Mouse (Mus musculus): ENCODE measurements at regions not wholly inside any gene's neighbourhood (a gene's known extent, or its start where the extent isn't known, plus 50 kb on each side); places are given as distances from the start of the nearest gene placed in this dataset.

GRCm38 (mm10) chr6:117276850-117277249 lies 108.5 kb downstream of the Cxcl12 start:
- DNase-seq (ENCODE audit: extremely low read depth, insufficient read length, low spot score): no peak

GRCm38 (mm10) chr6:117279297-117279696 lies 111.0 kb downstream of the Cxcl12 start:
- DNase-seq (ENCODE audit: extremely low read depth, insufficient read length, low spot score): peak; percentile 32

GRCm38 (mm10) chr6:117279786-117280411 lies 111.6 kb downstream of the Cxcl12 start:
- DNase-seq (ENCODE audit: extremely low read depth, insufficient read length, low spot score): no peak

- no peak for DNase-seq (ENCODE audit: extremely low read depth, insufficient read length, low spot score)
Measured at GRCm38 (mm10) chr6:117280911-117281310, 112.6 kb downstream of the Cxcl12 start.

GRCm38 (mm10) chr6:117283616-117284015 lies 115.3 kb downstream of the Cxcl12 start:
- no peak for DNase-seq (ENCODE audit: extremely low read depth, insufficient read length, low spot score)

- DNase-seq (ENCODE audit: extremely low read depth, insufficient read length, low spot score): no peak
Measured at GRCm38 (mm10) chr6:117284376-117285106, 116.2 kb downstream of the Cxcl12 start.

GRCm38 (mm10) chr6:117287396-117287795 lies 119.1 kb downstream of the Cxcl12 start:
- DNase-seq (ENCODE audit: extremely low read depth, insufficient read length, low spot score): no peak

GRCm38 (mm10) chr6:117293780-117294465 lies 125.6 kb downstream of the Cxcl12 start:
- DNase-seq (ENCODE audit: extremely low read depth, insufficient read length, low spot score): no peak

- no peak for DNase-seq (ENCODE audit: extremely low read depth, insufficient read length, low spot score)
Measured at GRCm38 (mm10) chr6:117297918-117298317, 129.6 kb downstream of the Cxcl12 start.

- no peak for DNase-seq (ENCODE audit: extremely low read depth, insufficient read length, low spot score)
Measured at GRCm38 (mm10) chr6:117299503-117300288, 131.4 kb downstream of the Cxcl12 start.

- no peak for DNase-seq (ENCODE audit: extremely low read depth, insufficient read length, low spot score)
Measured at GRCm38 (mm10) chr6:117303361-117303760, 135.0 kb downstream of the Cxcl12 start.

GRCm38 (mm10) chr6:117305736-117306250 lies 137.5 kb downstream of the Cxcl12 start:
- no peak for DNase-seq (ENCODE audit: extremely low read depth, insufficient read length, low spot score)

- no peak for DNase-seq (ENCODE audit: extremely low read depth, insufficient read length, low spot score)
Measured at GRCm38 (mm10) chr6:117308636-117309035, 140.3 kb downstream of the Cxcl12 start.

- DNase-seq (ENCODE audit: extremely low read depth, insufficient read length, low spot score): no peak
Measured at GRCm38 (mm10) chr6:117312891-117313781, 144.8 kb downstream of the Cxcl12 start.

- no peak for DNase-seq (ENCODE audit: extremely low read depth, insufficient read length, low spot score)
Measured at GRCm38 (mm10) chr6:117313944-117314566, 145.7 kb downstream of the Cxcl12 start.

GRCm38 (mm10) chr6:117323301-117323700 lies 155.0 kb downstream of the Cxcl12 start:
- peak; percentile 48 for DNase-seq (ENCODE audit: extremely low read depth, insufficient read length, low spot score)

GRCm38 (mm10) chr6:117323850-117324249 lies 155.5 kb downstream of the Cxcl12 start:
- DNase-seq (ENCODE audit: extremely low read depth, insufficient read length, low spot score): no peak

- DNase-seq (ENCODE audit: extremely low read depth, insufficient read length, low spot score): peak; percentile 34
Measured at GRCm38 (mm10) chr6:117326835-117327775, 158.8 kb downstream of the Cxcl12 start.

All from 3134 (cell line).